Mouse (Mus musculus) G1E (cell line): ENCODE measurements around the gene Mad1l1.

ENCODE experiments used
- CTCF ChIP-seq: IDR thresholded peaks from 2 replicates; pipeline ENCODE4 v1.5.1; 2012; ENCODE audit warnings: low read depth, low read length, inconsistent platforms, mixed read lengths
- GATA1 ChIP-seq: IDR thresholded peaks from 2 replicates; pipeline ENCODE4 v1.6.1; 2012; ENCODE audit warnings: borderline replicate concordance, low read length, inconsistent platforms, mixed read lengths
- POLR2AphosphoS5 ChIP-seq: IDR thresholded peaks from 2 replicates; pipeline ENCODE4 v1.6.1; 2012; ENCODE audit warnings: low read depth, low read length, inconsistent platforms; ENCODE audit not compliant: insufficient replicate concordance
- TAL1 ChIP-seq: conservative IDR thresholded peaks from 2 replicates; pipeline ENCODE4 v1.6.1; 2012; ENCODE audit warnings: low read depth, low read length, inconsistent platforms, mixed read lengths

GRCm38 (mm10) chr5:140176370-140176769 lies 145.0 kb downstream of the Mad1l1 start:
- no peak for TF ChIP-seq CTCF
- no peak for TF ChIP-seq GATA1
- no peak for TF ChIP-seq TAL1
- no peak for TF ChIP-seq POLR2AphosphoS5
